Mouse (Mus musculus): ENCODE results near the gene Nckap5.

DNA sequence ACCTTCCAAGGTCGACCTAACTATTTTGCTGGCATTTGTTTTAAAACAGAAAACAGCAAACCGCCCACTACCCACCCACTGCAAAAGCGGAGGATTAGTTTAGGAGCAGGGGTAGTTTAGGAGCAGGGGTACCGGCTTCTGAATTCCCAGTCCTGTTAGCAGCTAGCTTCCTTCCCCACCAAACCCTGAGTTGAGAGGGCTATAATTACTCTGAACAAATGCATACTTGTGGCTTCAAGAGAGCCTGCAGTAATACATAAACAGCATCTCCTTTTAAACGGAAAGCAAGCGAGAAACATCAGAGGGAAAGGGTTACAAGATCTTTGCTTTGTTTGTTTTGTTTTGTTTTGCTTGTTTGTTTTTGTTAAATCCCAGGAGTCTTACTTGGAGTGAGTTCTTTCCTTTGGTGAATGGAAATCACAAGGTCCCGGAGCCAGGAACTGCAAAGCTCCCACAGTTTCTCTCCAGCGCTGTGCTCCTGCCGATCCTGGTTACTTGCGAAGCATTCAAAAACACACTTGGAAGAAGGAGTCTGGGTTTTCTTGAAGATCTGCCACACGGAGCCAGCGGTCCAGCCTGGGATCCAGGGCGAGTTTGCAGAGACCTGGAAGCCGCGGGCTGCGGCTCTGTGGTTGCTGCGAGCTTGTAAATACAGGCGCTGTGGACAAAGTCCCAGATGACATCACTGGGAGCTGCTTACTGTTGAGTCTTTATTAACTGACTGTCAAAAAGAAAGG, 92.9 kb downstream of the Nckap5 start:
- TF ChIP-seq CTCF (IDR thresholded peaks at IDR 0.05; ENCODE audit: control insufficient read depth, insufficient read depth, low read length) (no peak), POLR2A (IDR thresholded peaks at IDR 0.05; ENCODE audit: borderline replicate concordance, control insufficient read depth, low read depth, low read length) (no peak)
